Mouse (Mus musculus) CH12.LX (cell line): Measurements from ENCODE around the gene Hist2h2bb.

Experiments used
- CTCF ChIP-seq, 2 experiments: IDR thresholded peaks in 1 of 2; conservative IDR thresholded peaks in 1 of 2; 2 replicates each; pipeline ENCODE4 v1.5.1; 2011 to 2012; ENCODE audit warnings: low read depth in 2 of 2, low read length in 2 of 2, improper control_type of control experiment in 1 of 2, inconsistent platforms in 1 of 2, mild to moderate bottlenecking in 1 of 2, moderate library complexity in 1 of 2
- JUND ChIP-seq: conservative IDR thresholded peaks from 2 replicates; pipeline ENCODE4 v1.6.1; 2011; ENCODE audit warnings: low read depth, low read length, improper control_type of control experiment
- MAX ChIP-seq: IDR thresholded peaks from 2 replicates; pipeline ENCODE4 v1.6.1; 2011; ENCODE audit warnings: low read length, improper control_type of control experiment

DNA sequence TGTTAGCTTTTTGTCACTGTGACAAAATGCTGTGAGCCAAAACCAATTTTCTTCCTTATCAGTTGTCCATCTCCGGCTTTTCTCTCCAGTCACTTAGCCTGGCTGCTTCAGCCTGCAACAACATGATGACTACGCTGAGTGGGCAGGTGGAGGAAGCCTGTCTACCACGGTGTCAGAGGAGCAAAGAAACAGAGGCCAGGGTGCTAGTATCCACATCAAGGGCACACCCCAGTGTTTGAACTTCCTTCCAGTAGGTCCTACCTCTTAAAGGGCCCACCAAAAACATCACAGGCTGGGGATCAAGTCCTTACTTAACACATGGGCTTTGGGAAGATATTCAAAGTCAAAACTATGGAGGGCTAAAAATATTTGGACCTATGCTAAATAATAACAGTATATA, 39.9 kb downstream of the Hist2h2bb start:
- TF ChIP-seq MAX (no peak), CTCF (conservative IDR thresholded peaks at IDR 0.05 in 1 of 2, IDR thresholded peaks at IDR 0.05 in 1 of 2; ENCODE audit: low read depth in 2 of 2, low read length in 2 of 2) (no peak), JUND (no peak)
